Mouse (Mus musculus): ENCODE data around the gene Haus2.

Haus2 gene

DNA sequence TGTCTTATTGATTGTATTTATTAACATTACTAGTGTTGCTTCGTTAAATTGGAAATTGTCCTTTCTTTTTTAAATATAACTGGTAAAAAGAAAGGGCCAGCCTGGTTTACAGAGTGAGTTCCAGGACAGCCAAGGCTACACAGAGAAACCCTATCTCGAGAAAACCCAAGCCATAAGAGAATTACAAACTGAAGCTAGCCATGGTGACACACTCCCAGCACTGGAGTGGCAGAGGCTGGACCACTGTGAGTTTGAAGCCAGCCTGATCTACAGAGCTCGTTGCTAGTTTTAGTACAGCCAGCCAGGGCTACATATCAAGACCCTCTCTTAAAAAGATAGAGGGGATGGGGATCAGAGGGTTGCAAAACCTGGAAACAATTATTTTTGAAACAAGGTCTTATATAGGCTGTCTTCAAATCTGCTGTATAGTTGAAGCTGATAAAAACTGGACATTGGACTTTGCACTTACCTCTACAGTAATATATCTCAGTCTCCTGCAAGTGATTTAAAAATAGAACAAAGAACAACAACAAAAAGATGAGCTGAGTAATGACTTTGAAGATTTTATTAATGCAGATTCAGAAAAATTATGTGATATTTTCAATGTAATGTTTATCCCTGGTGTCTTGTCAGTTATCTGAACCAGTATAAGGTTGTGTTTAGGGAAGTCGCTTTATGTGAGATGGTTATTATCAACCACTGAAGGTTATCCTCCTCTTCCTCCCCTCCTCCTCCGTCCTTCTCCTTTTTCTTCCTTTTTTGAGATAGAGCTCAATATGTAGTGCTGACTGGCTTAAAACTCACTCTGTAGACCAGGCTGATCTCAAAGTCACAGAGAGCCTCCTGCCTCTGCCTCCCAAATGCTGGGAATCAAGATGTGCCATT is 7.3 kb downstream of the Haus2 start:
- in situ Hi-C loops (cut with MboI, MseI), result loop anchor here (25.0 kb wide), 1 partner anchor 929 kb away; the partner anchor contains the start of gene Rtf1

DNA sequence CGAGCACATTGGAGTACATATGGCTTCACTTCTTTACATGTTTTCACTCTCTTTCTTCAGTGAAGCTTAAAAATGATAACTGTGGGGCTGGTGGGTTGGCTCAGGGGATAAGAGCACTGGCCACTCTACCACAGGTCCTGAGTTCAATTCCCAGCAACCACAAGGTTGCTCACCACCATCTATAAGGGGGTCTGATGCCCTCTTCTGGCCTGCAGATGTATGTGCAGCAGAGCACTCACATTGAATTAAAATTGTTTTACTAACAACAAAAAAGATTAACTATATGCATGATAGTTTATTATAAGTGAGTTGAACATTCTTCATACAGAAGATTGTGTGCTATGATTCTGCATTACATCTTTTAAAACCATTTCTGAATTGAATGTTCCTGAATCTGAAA is 10.4 kb downstream of the Haus2 start:
- in situ Hi-C loops (cut with MboI, MseI), result loop anchor here (25.0 kb wide), 1 partner anchor 932 kb away; the partner anchor contains the start of gene Rtf1

DNA sequence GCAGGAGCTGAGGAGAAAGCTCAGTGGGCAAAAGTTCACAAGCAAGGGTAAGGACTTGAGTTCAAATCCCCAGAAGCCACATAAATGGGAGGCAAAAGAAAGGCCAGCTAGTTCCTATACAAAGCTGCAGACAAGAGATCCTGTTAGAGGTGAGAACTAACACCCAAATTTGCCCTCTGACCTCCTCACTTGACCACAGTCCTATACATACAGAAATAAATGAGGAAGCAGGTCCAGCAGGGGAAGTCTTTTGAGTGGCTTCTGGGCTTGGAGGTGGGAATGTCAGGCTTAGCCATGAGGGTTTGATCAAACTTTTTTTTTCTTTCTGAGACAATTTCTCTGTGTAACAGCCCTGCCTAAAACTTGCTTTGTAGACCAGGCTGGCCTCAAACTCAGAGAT is 13.7 kb downstream of the Haus2 start:
- in situ Hi-C loops (cut with MboI, MseI), result loop anchor here (25.0 kb wide), 1 partner anchor 936 kb away; the partner anchor contains the start of gene Rtf1

DNA sequence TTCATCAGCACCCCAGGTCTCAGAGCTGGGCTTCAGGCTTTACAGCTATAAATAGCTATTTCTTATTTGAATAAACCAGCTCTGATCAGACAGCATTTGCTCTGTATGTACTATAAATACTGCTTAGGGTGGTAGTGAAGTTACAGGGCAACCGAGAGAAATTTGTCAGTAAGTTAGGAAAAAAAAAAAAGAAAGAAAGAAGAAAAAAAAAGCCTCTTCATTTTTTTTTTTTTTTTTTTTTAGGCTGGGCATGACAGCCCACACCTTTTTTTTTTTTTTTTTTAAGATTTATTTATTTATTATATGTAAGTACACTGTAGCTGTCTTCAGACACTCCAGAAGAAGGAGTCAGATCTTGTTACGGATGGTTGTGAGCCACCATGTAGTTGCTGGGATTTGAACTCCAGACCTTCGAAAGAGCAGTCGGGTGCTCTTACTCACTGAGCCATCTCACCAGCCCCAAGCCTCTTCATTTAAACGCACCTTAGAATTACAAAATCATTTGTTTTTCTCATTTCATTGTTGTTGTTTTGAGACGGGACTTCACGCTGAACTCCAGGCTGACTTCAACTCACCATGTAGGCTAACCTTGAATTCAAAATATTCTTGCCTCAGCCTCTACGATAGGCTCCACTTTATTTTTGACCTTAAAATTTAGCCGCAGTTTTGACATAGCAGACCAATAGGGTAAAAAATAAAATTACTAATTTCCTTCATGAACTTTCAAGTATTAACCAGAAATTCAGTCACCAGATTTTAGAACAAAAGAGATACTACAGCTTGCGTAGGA is 19.1 kb downstream of the Haus2 start:
- in situ Hi-C loops (cut with MboI, MseI), result no loop called here

DNA sequence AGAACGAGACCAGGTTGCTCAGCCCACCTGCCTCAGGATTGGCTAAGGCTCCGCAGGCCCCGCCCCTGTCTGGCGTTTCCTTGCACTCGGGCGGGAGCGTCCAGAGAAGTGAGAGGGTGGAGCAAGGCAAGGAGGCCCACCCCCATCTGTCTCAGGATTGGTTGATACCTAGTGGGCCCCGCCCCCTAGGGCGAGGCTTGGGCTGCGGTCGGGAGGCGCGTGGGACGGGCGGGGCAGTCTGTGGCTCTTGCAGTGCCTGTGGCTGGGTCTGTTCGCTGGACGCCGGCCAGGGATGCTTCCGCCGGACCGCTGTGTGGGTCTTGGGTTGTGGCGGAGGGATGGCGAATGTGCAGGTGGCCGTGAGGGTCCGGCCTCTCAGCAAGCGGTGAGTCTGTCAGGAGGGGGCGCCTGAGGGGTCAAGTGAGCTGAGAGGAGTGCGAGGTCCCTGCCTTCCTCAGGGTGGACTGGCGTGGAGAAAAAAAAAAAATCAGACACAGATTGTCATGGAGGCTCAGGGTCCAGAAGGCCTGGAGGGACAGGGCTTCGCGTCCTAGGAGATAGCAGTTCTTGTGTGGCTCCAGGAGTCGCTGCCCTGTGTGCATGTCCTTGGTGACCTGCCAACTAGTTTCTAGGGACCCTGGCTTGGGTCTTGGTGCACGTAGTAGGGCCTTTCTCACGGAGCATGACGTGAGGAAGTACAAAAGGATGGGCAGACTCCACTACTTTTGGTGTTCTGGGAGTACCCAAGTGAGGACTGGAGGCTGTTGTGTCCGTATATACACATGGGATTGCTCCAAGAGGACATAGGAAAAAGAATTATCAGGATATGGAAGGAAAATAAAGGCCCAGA is 19.9 kb downstream of the Haus2 start, which contains the start of gene Stard9:
Gene Stard9 (plus strand): TSS at position 236 of the 850 bp plus-strand sequence.
- in situ Hi-C loops (cut with MboI, MseI), result no loop called here

DNA sequence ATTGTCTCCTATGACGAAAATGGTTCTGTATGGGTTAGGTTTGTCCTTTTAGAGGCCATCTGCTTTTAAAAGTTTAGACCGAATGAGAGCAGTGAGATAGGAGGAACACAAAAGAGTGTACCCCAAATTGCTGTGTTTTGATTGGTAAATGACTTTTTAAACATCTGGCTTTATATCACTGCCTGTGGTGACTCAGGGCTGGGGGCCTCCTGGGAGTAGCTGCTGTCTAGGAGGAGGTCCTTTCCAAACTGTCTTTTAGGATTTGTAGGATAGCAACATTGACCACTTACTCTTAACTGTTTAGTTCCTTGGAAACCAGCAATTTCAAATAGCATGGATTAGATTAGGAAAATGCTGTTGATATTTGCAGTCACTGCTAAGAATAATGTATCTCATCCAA is 21.1 kb downstream of the Haus2 start:
- in situ Hi-C loops (cut with MboI, MseI), result loop anchor here (10.0 kb wide), 1 partner anchor 945 kb away; no protein-coding TSS in a partner anchor

DNA sequence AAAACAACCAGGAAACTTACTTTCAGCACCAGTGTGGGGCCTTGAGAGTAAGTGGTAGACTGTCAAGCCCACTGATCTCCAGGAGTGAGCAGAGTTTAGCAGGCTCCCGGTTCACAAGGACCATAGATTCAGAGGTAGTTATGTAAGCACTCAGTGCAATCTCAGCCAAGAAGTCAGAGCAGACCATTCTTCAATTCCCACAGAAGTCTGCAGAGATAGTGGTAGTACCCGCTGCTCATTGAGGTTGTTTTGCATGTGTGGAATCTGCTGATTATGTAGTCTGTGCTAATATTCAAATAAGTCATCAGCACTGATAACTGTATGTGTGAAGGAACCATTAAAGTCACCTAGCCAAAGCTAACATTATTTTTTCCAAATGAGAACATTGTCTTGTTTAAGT is 21.5 kb downstream of the Haus2 start:
- in situ Hi-C loops (cut with MboI, MseI), result loop anchor here (10.0 kb wide), 1 partner anchor 944 kb away; no protein-coding TSS in a partner anchor

DNA sequence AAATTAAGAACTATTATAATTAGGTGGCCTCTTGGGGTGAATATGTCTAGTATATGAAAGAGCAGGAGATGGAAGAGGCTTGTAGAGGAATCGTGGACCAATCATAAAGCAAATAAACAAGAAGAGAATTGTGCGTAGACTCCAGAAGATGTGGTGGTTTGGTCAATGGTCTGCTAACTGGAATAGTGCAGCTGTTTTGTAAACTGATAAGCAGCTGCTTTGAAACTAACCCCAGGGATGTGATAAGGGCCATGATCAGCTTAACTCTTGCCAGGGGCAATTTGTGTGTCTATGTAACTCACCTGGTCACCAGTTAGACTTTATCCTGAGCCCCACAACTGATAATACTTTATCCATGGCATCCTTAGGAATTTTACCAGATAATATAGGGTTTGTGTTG is 22.3 kb downstream of the Haus2 start:
- in situ Hi-C loops (cut with MboI, MseI), result loop anchor here (10.0 kb wide), 1 partner anchor 943 kb away; no protein-coding TSS in a partner anchor

DNA sequence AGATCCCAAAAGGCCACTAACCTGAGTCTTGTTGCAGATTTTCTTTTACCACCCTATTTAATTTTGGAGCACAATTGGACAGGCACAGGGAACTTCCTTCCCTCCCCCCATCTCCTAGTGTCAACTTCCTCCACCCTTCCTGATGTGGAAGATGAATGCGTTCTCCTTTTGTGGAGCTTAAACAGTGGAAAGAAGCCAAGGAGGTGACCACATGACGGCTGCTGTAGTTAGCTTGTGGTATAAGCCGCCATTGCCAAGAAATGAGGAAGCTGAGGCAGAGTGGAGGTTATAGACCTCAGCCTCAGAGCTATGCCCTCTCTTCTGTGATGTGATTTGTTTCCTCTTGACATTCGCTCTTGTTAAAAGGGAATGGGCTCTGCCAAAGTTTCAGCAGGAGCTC is 22.8 kb downstream of the Haus2 start:
- in situ Hi-C loops (cut with MboI, MseI), result loop anchor here (10.0 kb wide), 1 partner anchor 943 kb away; no protein-coding TSS in a partner anchor

DNA sequence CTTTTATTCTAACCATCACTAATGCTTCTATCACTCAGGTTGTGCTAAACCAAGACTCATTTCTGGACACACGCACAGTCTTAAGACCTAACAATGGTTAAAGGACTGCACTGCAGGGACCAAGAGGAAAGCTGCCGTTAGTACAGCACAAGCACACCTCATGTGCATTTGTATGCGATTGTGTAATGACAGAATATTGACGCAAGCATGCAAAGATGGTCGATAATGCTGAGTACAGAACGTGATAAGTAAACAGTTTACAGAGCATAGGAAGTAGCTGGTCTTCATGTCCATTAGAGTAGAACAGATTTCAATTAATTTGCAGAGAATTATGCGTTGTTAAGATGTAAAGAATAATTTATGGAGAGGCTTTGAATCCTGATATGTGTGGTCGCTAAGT is 31.7 kb downstream of the Haus2 start:
- in situ Hi-C loops (cut with MboI, MseI), result no loop called here

DNA sequence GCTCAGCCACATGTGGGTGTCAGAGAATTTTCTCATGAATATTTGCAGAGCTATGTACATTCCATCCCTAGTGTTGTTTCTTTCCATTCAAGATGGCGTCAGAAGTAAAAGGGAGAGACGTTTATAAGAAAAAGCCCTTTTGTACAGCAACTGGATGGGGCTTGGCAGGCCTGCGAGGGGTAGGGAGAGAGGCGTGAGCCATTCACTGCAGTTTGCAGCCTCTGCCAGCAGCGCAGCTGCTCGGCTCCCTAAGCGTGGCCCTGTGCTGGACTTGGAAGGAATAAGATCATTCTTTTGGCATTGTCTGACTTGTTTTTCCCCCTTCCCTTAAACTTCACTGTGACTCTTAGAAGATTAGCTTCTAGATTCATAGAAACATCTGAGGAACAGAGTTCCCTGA is 34.7 kb downstream of the Haus2 start:
- in situ Hi-C loops (cut with MboI, MseI), result no loop called here

DNA sequence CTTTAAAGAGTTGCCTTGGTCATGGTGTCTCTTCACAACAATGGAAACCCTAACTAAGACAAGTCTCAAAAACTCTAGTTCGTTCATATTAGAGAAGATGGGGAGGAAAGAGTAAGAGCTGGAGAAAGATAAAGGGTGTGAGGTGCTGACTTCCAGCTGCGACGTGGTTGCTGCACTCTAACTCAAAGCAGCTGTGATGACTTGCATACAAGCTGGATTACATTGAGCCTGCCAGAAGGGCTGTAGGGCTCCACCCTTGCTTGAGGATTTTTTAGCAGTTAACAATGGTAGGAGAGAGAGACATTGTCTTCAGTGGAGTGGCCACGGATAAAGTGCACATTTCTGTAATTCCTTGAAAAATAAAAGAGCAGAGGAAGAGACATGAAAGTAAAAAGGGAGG is 37.6 kb downstream of the Haus2 start:
- in situ Hi-C loops (cut with MboI, MseI), result no loop called here

DNA sequence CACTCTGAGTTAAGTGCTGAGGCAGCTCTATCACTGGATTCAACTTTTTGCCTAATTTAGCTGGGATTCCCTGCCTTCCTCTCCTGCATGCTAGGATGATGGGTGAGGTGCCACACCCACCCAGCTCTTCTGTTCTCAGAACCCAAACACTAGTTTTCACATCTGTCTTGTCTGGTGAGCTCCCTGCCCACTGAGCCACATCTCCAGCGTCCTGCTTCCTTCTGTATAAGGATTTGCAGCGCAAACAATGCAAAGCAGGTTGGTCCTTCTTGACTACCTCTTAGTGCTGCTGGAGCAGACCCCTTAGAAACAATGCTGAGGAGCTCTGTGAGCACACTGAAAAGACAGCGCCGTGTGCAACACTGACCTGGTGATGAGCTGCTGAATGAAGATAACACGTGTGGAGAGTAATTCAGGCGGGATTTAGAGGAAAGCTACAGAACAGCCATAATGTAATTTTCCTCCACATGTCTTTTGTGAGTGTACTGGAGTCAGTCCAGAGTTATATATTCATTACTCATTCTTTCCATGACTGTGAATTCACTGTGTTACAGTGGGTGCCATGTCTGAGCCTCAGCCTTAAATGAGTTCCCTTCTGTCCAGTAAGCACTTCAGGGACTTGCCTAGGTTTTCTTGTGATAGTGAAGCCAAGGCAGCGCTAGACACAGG is 43.2 kb downstream of the Haus2 start:
- in situ Hi-C loops (cut with MboI, MseI), result no loop called here

DNA sequence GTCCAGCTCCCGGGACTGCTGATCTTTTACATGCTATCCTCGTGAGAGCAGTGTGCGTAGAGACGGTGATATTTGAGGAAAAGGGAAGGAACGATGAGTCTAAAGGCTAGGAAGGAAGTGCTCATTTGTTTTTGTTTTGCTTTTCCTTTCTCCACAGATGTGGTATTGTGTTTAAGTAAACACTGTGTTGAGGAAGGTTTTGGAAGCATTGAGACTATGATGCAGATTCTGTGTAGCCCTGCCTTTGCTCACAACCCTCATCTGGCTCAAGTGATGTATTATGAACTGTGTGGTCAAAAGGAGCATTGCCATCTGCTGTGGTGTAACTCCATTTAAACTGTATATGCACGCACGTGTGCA is 43.7 kb downstream of the Haus2 start:
- in situ Hi-C loops (cut with MboI, MseI), result no loop called here

DNA sequence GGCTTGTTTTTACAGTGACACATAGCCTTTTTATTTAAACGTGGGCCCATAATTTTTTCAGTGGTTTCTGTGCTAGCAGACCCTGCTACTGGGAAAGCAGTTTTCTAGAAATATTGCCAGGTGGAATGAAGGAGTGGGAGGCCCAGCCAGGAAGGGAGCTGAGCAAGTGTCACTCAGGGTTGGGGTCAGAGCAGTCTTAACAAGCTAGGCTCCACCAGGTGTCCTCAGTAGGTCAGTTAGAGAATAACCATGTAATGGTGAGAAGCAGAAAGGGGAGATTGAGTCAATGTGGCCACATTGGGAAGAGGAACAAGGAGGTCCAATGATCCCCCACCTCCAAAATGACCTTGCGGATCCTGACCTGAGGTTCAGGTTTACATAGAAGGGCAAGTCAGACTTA is 45.5 kb downstream of the Haus2 start:
- in situ Hi-C loops (cut with MboI, MseI), result no loop called here

DNA sequence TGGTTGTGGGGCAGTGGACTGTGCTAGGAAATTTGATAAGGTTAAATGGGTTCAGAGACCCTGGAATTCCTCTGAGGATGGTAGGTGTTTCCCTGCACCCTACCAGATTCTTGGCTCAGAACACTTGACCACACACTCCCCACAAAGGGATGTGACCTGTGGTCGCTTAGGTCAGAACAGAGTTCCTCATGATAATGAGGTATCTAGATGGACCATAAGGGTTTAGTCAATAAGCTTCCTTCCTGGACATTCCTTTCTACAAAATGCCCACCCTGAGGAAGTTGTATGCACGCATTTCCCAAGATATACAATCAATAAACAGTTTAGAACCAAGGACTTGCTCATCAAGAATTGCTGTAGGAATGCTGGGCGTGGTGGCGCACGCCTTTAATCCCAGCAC is 46.7 kb downstream of the Haus2 start:
- in situ Hi-C loops (cut with MboI, MseI), result no loop called here

DNA sequence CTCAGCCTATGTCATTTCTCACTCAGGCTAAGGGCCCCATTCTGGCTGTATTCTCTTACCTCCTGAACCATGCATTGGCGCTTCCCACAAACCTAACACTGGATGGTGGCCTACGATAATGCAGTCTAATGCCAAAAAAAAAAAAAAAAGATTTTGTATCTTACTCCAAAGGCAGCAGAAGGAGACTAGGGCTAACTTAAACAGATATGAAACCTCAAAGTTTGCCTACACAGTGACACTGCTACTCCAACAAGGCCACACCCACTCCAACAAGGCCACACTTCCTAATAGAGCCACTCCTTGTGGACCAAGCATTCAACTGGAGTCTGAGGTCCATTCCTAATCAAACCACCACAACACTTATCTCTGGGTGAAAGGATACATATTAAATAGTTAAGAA is 47.5 kb downstream of the Haus2 start:
- in situ Hi-C loops (cut with MboI, MseI), result no loop called here

DNA sequence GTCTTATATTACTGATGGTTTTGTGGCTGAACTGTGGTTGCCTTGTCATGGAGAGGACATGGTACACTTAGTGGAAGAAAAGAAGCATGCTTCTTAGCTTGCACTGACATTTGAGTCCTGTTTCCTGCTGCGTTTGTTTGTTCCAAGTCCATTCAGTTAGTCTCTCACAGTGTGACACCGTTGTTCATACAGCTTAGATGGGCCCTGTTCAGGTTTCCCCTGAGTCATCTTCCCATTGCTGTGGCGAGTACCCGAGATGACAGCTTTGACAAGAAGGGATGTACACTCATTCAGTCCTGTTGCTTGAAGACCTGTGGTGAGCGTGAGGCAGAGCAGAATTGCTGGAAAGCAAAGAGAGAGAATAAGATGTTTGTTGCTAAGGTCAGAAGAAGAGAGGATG is 49.3 kb downstream of the Haus2 start:
- in situ Hi-C loops (cut with MboI, MseI), result no loop called here

DNA sequence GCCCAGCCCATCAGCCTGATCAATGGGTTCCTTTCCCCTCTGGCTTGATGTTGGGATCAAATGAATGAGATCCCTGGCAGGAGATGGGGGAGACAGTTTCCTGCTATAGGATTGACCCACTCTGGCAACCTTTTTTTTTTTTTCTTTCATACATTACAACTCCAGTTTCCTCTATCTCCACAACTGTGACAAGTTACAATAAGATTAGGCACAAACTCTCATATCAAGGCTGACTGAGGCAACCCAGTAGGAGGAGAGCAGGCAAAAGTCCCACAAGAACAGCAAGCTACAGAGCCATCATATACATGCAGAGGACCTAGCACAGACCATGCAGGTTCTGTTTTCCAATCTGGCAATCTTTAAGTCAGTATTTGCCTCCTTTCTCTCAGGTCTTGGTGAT is 50.1 kb downstream of the Haus2 start:
- in situ Hi-C loops (cut with MboI, MseI), result no loop called here

DNA sequence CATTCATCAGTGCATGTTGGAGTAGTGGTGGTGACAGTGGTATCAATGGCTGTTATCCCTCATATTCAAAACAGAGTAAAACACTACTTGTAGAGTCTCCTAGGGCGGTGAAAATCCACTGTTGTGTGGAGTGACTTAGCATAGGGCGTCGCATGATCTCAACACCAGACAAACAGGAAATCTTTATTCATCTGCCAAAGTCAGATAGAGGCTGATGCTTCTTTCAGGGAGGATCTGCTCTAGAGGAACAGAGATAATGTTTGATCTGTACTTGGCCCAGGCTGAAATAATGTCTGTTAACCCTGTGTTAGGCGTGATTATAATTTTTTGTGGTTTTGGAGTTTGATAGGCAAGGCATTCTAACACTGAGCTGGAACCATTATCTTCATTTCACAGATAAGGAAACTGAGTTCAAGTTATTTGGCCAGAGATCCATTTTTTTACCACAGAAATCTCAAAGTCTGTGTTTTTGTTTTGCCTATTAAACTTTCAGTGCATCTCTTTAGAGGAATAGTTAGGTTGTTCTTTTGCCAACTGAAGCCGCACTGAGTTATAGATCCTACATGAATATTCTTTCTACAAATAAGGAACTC is 51.4 kb downstream of the Haus2 start:
- in situ Hi-C loops (cut with MboI, MseI), result no loop called here

DNA sequence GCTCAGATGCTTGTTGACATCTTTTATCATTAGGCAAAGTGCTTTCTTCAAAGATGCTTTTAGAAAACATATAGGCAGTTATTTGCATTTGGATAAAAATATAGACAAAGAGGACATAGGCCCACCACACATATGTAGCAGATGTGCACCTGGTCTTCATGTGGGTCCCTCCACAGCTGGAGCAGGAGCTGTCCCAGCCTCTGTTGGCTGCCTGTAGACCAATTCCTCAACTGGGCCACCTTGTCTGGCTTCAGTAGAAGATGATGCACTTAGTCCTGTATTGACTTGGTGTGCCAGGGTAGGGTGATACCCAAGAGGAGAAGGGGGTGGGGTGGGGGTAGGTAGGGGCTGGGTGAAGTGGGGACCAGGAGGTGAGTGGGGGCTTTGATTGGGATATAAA is 53.6 kb downstream of the Haus2 start:
- in situ Hi-C loops (cut with MboI, MseI), result no loop called here

All from T-helper 2 cell (primary cell).